Mouse (Mus musculus): ENCODE results near the gene Asxl1. TPM values are rescaled to one million over a fixed set of nuclear protein-coding genes. Genes with fewer than 3 reads are reported as not detected.

Asxl1 gene
- total RNA-seq, 1 experiment = 44.8 TPM

DNA sequence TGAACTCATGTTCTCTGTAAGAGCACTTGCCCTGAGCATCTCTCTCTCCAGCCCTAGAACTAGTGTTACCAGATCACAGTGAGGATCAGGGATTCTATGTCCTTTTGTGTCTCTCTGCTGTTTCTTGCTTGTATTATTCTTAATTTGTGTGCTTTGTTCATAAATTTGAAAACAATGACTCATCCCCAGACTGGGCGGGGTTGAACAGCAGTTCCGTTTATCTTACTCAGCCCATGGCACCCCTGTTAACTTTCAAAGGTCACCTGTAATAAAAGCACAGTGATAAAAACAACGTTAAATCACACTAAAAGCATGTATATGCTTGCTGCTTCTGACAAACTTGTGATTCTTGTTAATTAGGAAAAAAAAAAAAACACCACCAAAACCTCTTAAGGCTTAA is 3.0 kb upstream of the Asxl1 start:
- in situ Hi-C loops (cut with MboI; ENCODE audit: low sequenced_read_pairs in 2 of 2, unreplicated experiment in 2 of 2) = no loop called here
- no peak for TF ChIP-seq ZNF384 (IDR thresholded peaks at IDR 0.05; ENCODE audit: low read depth, low read length)
- no peak for TF ChIP-seq MAFK (IDR thresholded peaks at IDR 0.05; ENCODE audit: insufficient read depth, low read depth, low read length)
- no peak for TF ChIP-seq ZC3H11A (IDR thresholded peaks at IDR 0.05; ENCODE audit: borderline replicate concordance, low read depth, low read length)
- no peak for TF ChIP-seq HCFC1 (IDR thresholded peaks at IDR 0.05; ENCODE audit: borderline replicate concordance, insufficient read depth, low read length)
- no peak for TF ChIP-seq CHD2 (IDR thresholded peaks at IDR 0.05; ENCODE audit: low read depth, low read length)
- no peaks in the 10 kb centered on the region for H3K9me3 ChIP-seq (ENCODE audit: control insufficient read depth, insufficient read depth, low read depth, low read length)
- no peak overlapping the region for H3K4me3 ChIP-seq (ENCODE audit: insufficient read depth in 1 of 2, low read depth in 1 of 2, low read length in 2 of 2, poor library complexity in 1 of 2, severe bottlenecking in 1 of 2)
- no peak for DNase-seq (ENCODE audit: low read depth, low spot score)
- no peak overlapping the region for H3K9ac ChIP-seq (ENCODE audit: insufficient read depth, low read depth, low read length, poor library complexity, severe bottlenecking)
- H3K27ac ChIP-seq (ENCODE audit: insufficient read depth, low read depth, low read length, poor library complexity, severe bottlenecking) = no peak overlapping the region
- H3K4me1 ChIP-seq (ENCODE audit: control insufficient read depth in 2 of 2, insufficient read depth in 2 of 2, low read length in 2 of 2, poor library complexity in 1 of 2) = peaks cover 2 to 5% of the 10 kb centered on the region in 2 experiments; a peak in 2 of 4 replicates
- no peaks in the 10 kb centered on the region for H3K36me3 ChIP-seq (ENCODE audit: control insufficient read depth, insufficient read depth, low read length, poor library complexity, severe bottlenecking)

- DNase-seq (ENCODE audit: low read depth, low spot score) = no peak
Measured at GRCm38 (mm10) chr2:153343191-153343590, 2.4 kb upstream of the Asxl1 start.

GRCm38 (mm10) chr2:153345071-153345453 is 567 bp upstream of the Asxl1 start:
- H3K9me3 ChIP-seq (ENCODE audit: control insufficient read depth, insufficient read depth, low read depth, low read length) = no peaks in the 10 kb centered on the region
- H3K4me1 ChIP-seq (ENCODE audit: control insufficient read depth in 2 of 2, insufficient read depth in 2 of 2, low read length in 2 of 2, poor library complexity in 1 of 2) = peaks cover 5 to 6% of the 10 kb centered on the region in 2 experiments; a peak in 3 of 4 replicates
- no peak for DNase-seq (ENCODE audit: low read depth, low spot score)
- in situ Hi-C loops (cut with MboI; ENCODE audit: low sequenced_read_pairs in 2 of 2, unreplicated experiment in 2 of 2) = no loop called here
- peak overlapping the region; percentile 59; the same call in 1 of the 2 replicates for H3K27ac ChIP-seq (ENCODE audit: insufficient read depth, low read depth, low read length, poor library complexity, severe bottlenecking)
- 0 out of 2 replicates have a peak, but pooled peaks cover 2% of the 10 kb centered on the region for H3K36me3 ChIP-seq (ENCODE audit: control insufficient read depth, insufficient read depth, low read length, poor library complexity, severe bottlenecking)
- peak overlapping the region; percentile 58 to 75 for H3K4me3 ChIP-seq (ENCODE audit: insufficient read depth in 1 of 2, low read depth in 1 of 2, low read length in 2 of 2, poor library complexity in 1 of 2, severe bottlenecking in 1 of 2)
- H3K9ac ChIP-seq (ENCODE audit: insufficient read depth, low read depth, low read length, poor library complexity, severe bottlenecking) = peak overlapping the region; percentile 74
- no peak for TF ChIP-seq ZC3H11A (IDR thresholded peaks at IDR 0.05; ENCODE audit: borderline replicate concordance, low read depth, low read length)
- no peak for TF ChIP-seq ZNF384 (IDR thresholded peaks at IDR 0.05; ENCODE audit: low read depth, low read length)
- TF ChIP-seq MAFK (IDR thresholded peaks at IDR 0.05; ENCODE audit: insufficient read depth, low read depth, low read length) = no peak
- no peak for TF ChIP-seq CHD2 (IDR thresholded peaks at IDR 0.05; ENCODE audit: low read depth, low read length)
- no peak for TF ChIP-seq HCFC1 (IDR thresholded peaks at IDR 0.05; ENCODE audit: borderline replicate concordance, insufficient read depth, low read length)

More at GRCm38 (mm10) chr2:153343191-153343590, 2.4 kb upstream of the Asxl1 start:
- Histone ChIP-seq H3K4me1 (ENCODE audit: control insufficient read depth in 2 of 2, insufficient read depth in 2 of 2, low read length in 2 of 2, poor library complexity in 1 of 2) (peaks cover 0 to 2% of the 10 kb centered on the region in 2 experiments; a peak in 1 of 4 replicates), H3K9ac (ENCODE audit: insufficient read depth, low read depth, low read length, poor library complexity, severe bottlenecking) (no peak overlapping the region), H3K36me3 (ENCODE audit: control insufficient read depth, insufficient read depth, low read length, poor library complexity, severe bottlenecking) (no peaks in the 10 kb centered on the region), H3K27ac (ENCODE audit: insufficient read depth, low read depth, low read length, poor library complexity, severe bottlenecking) (no peak overlapping the region), H3K4me3 (ENCODE audit: insufficient read depth in 1 of 2, low read depth in 1 of 2, low read length in 2 of 2, poor library complexity in 1 of 2, severe bottlenecking in 1 of 2) (no peak overlapping the region), H3K9me3 (ENCODE audit: control insufficient read depth, insufficient read depth, low read depth, low read length) (no peaks in the 10 kb centered on the region)
- in situ Hi-C loops (cut with MboI; ENCODE audit: low sequenced_read_pairs in 2 of 2, unreplicated experiment in 2 of 2) = no loop called here
- no peak for TF ChIP-seq MAFK (IDR thresholded peaks at IDR 0.05; ENCODE audit: insufficient read depth, low read depth, low read length)
- TF ChIP-seq HCFC1 (IDR thresholded peaks at IDR 0.05; ENCODE audit: borderline replicate concordance, insufficient read depth, low read length) = no peak
- no peak for TF ChIP-seq ZC3H11A (IDR thresholded peaks at IDR 0.05; ENCODE audit: borderline replicate concordance, low read depth, low read length)
- TF ChIP-seq CHD2 (IDR thresholded peaks at IDR 0.05; ENCODE audit: low read depth, low read length) = no peak

GRCm38 (mm10) chr2:153346221-153347182 is 873 bp downstream of the Asxl1 start:
- no peaks in the 10 kb centered on the region for H3K9me3 ChIP-seq (ENCODE audit: control insufficient read depth, insufficient read depth, low read depth, low read length)
- H3K27ac ChIP-seq (ENCODE audit: insufficient read depth, low read depth, low read length, poor library complexity, severe bottlenecking) = peak overlapping the region; percentile 99
- in situ Hi-C loops (cut with MboI; ENCODE audit: low sequenced_read_pairs in 2 of 2, unreplicated experiment in 2 of 2) = no loop called here
- peak; percentile 77 for DNase-seq (ENCODE audit: low read depth, low spot score)
- H3K4me1 ChIP-seq (ENCODE audit: control insufficient read depth in 2 of 2, insufficient read depth in 2 of 2, low read length in 2 of 2, poor library complexity in 1 of 2) = peaks cover 5 to 11% of the 10 kb centered on the region in 2 experiments; a peak in 3 of 4 replicates
- 0 out of 2 replicates have a peak, but pooled peaks cover 2% of the 10 kb centered on the region for H3K36me3 ChIP-seq (ENCODE audit: control insufficient read depth, insufficient read depth, low read length, poor library complexity, severe bottlenecking)
- H3K4me3 ChIP-seq (ENCODE audit: insufficient read depth in 1 of 2, low read depth in 1 of 2, low read length in 2 of 2, poor library complexity in 1 of 2, severe bottlenecking in 1 of 2) = peak overlapping the region; percentile 82 to 99
- peak overlapping the region; percentile 100 for H3K9ac ChIP-seq (ENCODE audit: insufficient read depth, low read depth, low read length, poor library complexity, severe bottlenecking)
- TF ChIP-seq ZC3H11A (IDR thresholded peaks at IDR 0.05; ENCODE audit: borderline replicate concordance, low read depth, low read length) (no peak), ZNF384 (IDR thresholded peaks at IDR 0.05; ENCODE audit: low read depth, low read length) (peak; percentile 69; the same call in 1 of the 2 replicates), HCFC1 (IDR thresholded peaks at IDR 0.05; ENCODE audit: borderline replicate concordance, insufficient read depth, low read length) (no peak; the same call in 1 of the 2 replicates), MAFK (IDR thresholded peaks at IDR 0.05; ENCODE audit: insufficient read depth, low read depth, low read length) (no peak), CHD2 (IDR thresholded peaks at IDR 0.05; ENCODE audit: low read depth, low read length) (0 out of 2 replicates have a peak, but pooled peaks have one; percentile 16)

Measured in ES-E14 (cell line).